Mouse (Mus musculus): Measurements from ENCODE around the gene Spsb1. TPM values are rescaled to one million over a fixed set of nuclear protein-coding genes. Genes with fewer than 3 reads are reported as not detected.

Spsb1 gene
- polyA plus RNA-seq, 1 experiment from 2014 or later = 7.7 TPM

DNA sequence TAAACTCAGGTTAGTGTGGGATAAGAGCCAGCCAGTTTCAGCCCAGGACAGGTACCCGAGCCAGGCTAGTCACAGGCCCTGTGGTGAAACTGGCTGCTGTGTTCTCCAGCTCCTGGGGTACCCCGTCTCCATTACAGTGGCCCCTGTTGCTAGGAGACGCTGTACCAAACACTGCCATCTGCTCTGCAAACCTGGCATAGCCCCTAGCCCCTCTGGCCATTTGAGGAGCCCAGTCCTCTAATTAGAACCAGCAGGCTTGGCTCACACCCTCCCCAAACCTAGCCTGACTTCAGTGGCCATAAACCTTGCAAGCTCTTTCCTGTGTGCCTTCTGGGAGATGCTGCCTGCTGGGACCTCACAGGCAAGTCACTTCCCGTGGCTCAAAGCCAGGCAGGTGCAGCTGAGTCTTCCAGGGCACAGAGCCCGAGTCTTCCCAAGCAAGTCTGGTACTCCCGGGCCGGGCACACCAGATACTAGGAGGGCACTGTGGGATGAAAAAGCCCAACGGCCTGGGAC, 78.8 kb downstream of the Spsb1 start:
- Histone ChIP-seq H3K27me3 (replicated peaks) (no peaks in the 10 kb centered on the region), H3K4me1 (peaks cover 41% of the 10 kb centered on the region), H3K4me3 (replicated peaks) (no peak overlapping the region), H3K4me2 (no peak overlapping the region), H3K9me3 (replicated peaks) (no peaks in the 10 kb centered on the region), H3K9ac (replicated peaks) (no peak overlapping the region), H3K36me3 (no peaks in the 10 kb centered on the region), H3K27ac (replicated peaks) (peak overlapping the region; percentile 56)
- 21% methylated on average over 8 of the region's 8 CpGs for WGBS
- peak; percentile 59; the same call in 1 of the 2 replicates for ATAC-seq (ENCODE audit: low FRiP score)

DNA sequence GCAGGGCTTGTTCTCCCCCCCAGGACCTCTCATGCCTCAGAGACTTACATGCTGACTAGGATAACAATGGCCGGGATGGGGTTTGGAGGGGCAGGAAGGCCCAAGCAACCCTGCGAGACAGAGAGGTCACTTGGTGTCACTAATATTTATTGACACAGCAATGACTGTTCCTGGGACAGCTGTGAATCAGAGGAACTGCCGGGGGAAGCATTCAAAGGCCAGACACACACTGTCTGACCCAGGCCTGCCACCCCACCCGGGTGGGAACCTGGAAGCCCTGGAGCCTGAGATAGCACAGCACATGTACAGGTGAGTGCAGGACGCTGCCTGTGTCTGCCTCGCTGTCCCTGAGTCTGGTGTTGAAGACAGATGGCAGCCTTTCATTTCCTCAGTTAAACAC, 79.5 kb downstream of the Spsb1 start:
- peaks cover 41% of the 10 kb centered on the region for H3K4me1 ChIP-seq
- H3K9ac ChIP-seq (replicated peaks) = no peak overlapping the region
- H3K9me3 ChIP-seq (replicated peaks) = no peaks in the 10 kb centered on the region
- no peak overlapping the region for H3K4me3 ChIP-seq (replicated peaks)
- no peak overlapping the region for H3K27ac ChIP-seq (replicated peaks)
- H3K36me3 ChIP-seq = no peaks in the 10 kb centered on the region
- no peaks in the 10 kb centered on the region for H3K27me3 ChIP-seq (replicated peaks)
- 30% methylated on average over 6 of the region's 6 CpGs for WGBS
- ATAC-seq (ENCODE audit: low FRiP score) = no peak
- H3K4me2 ChIP-seq = no peak overlapping the region

DNA sequence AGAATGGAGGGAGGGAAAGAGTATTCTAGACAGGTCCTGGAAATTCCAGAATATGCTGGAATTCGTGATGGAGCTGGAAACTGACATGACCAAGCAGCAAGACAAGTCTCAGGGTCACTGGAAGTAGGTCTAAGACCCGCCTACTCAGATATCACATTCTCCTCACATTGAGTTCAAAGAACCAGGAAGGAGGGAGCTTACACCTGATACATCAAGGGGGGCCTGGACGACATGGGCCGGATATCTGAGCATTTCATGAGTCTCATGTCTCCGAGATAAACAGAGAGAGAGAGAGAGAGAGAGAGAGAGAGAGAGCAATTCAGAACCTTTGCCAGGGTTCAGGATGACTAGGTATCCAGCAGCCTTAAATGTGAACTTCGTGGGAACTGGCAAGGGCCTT, 82.6 kb downstream of the Spsb1 start:
- Histone ChIP-seq H3K4me1 (peaks cover 29% of the 10 kb centered on the region), H3K27me3 (replicated peaks) (no peaks in the 10 kb centered on the region), H3K27ac (replicated peaks) (no peak overlapping the region), H3K9me3 (replicated peaks) (no peaks in the 10 kb centered on the region), H3K36me3 (no peaks in the 10 kb centered on the region), H3K9ac (replicated peaks) (no peak overlapping the region), H3K4me3 (replicated peaks) (no peak overlapping the region), H3K4me2 (no peak overlapping the region)
- 85% methylated on average over 6 of the region's 6 CpGs for WGBS
- no peak for ATAC-seq (ENCODE audit: low FRiP score)

DNA sequence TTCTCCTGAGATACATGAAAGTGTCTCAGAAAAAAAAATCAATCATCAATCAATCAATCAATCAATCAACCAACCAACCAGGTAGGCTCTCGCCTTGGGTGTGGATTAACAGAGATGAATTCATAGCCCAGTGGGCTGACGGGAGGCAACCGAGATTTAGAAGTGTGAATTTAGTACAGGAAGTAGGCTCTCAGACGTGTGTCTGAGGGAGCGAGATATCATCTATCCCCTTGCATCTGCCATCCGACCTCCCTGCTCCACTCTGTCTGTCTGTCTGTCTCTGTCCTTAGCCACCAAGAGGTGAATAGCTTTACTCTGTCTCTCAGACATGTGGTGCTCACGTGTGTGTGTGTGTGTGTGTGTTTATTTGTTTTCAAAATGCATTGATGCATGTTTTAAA, 83.3 kb downstream of the Spsb1 start:
- Histone ChIP-seq H3K4me1 (peaks cover 24% of the 10 kb centered on the region), H3K27me3 (replicated peaks) (no peaks in the 10 kb centered on the region), H3K36me3 (no peaks in the 10 kb centered on the region), H3K27ac (replicated peaks) (no peak overlapping the region), H3K4me2 (no peak overlapping the region), H3K4me3 (replicated peaks) (no peak overlapping the region), H3K9ac (replicated peaks) (no peak overlapping the region), H3K9me3 (replicated peaks) (no peaks in the 10 kb centered on the region)
- WGBS = 85% methylated on average over 7 of the region's 7 CpGs
- ATAC-seq (ENCODE audit: low FRiP score) = no peak

DNA sequence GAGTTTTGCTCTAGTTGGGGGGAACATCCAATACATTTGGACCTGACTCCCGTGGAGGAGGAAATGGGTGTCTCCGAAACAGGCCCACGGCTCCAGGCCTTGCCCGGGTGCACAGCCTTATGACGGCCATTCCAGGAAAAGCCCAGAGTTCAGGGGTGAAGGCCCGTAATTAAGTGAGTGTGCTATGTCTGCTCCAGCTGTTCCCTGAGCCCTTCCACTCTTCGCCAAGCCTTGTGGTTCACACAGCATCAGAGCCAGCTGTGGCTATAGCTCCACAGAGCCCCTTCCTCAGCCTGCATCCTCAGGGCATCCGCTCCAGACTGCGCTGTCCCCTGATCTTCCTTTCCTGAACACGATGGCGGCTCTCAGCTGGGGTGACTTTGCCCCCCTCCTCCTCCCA, 83.8 kb downstream of the Spsb1 start:
- Histone ChIP-seq H3K27ac (replicated peaks) (no peak overlapping the region), H3K27me3 (replicated peaks) (no peaks in the 10 kb centered on the region), H3K4me2 (no peak overlapping the region), H3K36me3 (no peaks in the 10 kb centered on the region), H3K9me3 (replicated peaks) (no peaks in the 10 kb centered on the region), H3K4me3 (replicated peaks) (no peak overlapping the region), H3K9ac (replicated peaks) (no peak overlapping the region), H3K4me1 (peaks cover 19% of the 10 kb centered on the region)
- ATAC-seq (ENCODE audit: low FRiP score) = no peak
- 78% methylated on average over 11 of the region's 11 CpGs for WGBS

DNA sequence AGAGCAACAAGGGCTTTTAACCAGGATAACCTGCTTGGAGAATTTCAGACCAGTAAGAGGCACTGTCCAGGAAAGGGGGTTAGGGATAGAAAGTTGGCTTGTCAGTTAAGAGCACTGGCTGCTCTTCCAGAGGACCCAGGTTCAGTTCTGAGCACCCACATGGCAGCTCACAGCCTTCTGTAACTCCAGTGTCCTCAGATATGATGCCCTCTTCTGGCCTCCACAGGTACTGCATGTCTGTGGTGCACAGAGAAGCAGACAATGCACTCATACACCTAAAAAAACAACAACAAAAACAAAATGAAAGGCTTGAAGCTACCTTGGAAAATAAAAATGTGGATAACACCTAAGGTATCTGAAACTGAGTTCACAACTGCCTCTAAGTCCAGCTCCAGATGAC, 84.4 kb downstream of the Spsb1 start:
- ATAC-seq (ENCODE audit: low FRiP score) = no peak
- no peak overlapping the region for H3K27ac ChIP-seq (replicated peaks)
- H3K9me3 ChIP-seq (replicated peaks) = no peaks in the 10 kb centered on the region
- H3K36me3 ChIP-seq = no peaks in the 10 kb centered on the region
- H3K4me2 ChIP-seq = no peak overlapping the region
- no peak overlapping the region for H3K4me3 ChIP-seq (replicated peaks)
- peaks cover 13% of the 10 kb centered on the region for H3K4me1 ChIP-seq
- H3K27me3 ChIP-seq (replicated peaks) = no peaks in the 10 kb centered on the region
- no peak overlapping the region for H3K9ac ChIP-seq (replicated peaks)

DNA sequence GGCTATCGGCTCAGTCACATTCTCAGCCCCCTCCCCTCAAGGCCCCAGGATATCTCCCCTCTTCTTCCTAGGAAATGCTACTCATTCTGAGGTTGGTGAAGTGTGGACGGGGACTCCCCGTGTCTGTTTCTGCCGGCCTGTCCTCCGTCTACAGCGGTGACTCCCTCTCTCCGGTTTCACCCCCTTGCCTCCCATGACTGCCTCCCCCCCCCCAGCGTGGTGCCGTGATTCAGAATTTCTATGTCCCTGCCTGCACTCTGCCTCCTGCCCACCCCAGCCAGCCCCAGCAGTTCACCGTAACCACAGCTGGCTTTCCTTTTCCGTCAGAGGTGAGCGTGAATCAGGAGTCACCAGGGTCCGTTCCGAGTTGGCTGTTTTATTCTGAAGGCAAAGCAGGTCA, 86.1 kb downstream of the Spsb1 start:
- no peak for ATAC-seq (ENCODE audit: low FRiP score)
- H3K27ac ChIP-seq (replicated peaks) = no peak overlapping the region
- 77% methylated on average over 12 of the region's 14 CpGs for WGBS
- no peaks in the 10 kb centered on the region; the same call in 1 of the 2 replicates for H3K4me1 ChIP-seq
- no peaks in the 10 kb centered on the region for H3K27me3 ChIP-seq (replicated peaks)
- H3K4me2 ChIP-seq = no peak overlapping the region
- no peak overlapping the region for H3K9ac ChIP-seq (replicated peaks)
- no peak overlapping the region for H3K4me3 ChIP-seq (replicated peaks)
- H3K9me3 ChIP-seq (replicated peaks) = no peaks in the 10 kb centered on the region
- no peaks in the 10 kb centered on the region for H3K36me3 ChIP-seq

DNA sequence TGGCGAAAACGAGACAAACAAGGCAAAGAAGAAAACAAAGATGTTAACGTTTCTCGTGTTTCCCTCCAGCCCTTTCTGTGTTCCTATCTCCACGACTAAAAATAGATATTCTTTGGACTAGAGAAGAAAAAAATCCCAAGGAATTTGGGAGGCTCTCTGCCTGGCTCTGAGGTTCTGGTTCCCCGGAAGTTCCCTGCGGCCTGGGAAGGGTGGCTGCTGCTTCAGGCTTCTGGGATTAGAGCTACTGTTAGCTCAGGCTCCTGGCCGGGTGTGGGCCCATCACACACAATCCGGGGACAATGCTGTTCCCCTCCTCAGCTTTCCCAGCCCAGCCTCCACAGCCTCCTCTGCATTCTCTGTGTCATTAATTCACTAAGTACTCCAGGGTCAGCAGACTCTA, 86.8 kb downstream of the Spsb1 start:
- Histone ChIP-seq H3K36me3 (no peaks in the 10 kb centered on the region), H3K9me3 (replicated peaks) (no peaks in the 10 kb centered on the region), H3K27me3 (replicated peaks) (no peaks in the 10 kb centered on the region), H3K4me1 (no peaks in the 10 kb centered on the region; the same call in 1 of the 2 replicates), H3K4me2 (no peak overlapping the region), H3K9ac (replicated peaks) (no peak overlapping the region), H3K27ac (replicated peaks) (no peak overlapping the region), H3K4me3 (replicated peaks) (no peak overlapping the region)
- 75% methylated on average over 9 of the region's 9 CpGs for WGBS
- no peak for ATAC-seq (ENCODE audit: low FRiP score)

DNA sequence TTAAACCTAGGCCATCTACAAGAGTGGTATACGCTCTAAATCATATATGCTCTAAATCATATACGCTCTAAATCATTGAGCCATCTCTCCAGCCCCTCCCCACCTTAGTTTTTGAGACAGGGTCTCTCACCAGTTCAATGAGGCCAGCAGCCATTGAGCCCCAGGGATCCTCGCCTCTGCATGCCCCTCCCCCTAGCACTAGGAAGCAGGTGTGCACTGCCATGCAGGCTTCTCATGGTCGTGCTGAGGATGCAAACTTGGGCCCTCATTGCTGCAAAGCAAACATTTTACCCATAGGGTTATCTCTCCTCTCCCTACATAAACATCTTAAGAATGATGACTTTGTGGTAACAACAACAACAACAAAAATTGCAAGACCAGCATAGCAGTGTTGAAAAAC, 87.5 kb downstream of the Spsb1 start:
- 62% methylated on average over 4 of the region's 4 CpGs for WGBS
- Histone ChIP-seq H3K9ac (replicated peaks) (no peak overlapping the region), H3K27me3 (replicated peaks) (no peaks in the 10 kb centered on the region), H3K9me3 (replicated peaks) (no peaks in the 10 kb centered on the region), H3K4me1 (no peaks in the 10 kb centered on the region; the same call in 1 of the 2 replicates), H3K36me3 (no peaks in the 10 kb centered on the region), H3K4me3 (replicated peaks) (no peak overlapping the region), H3K27ac (replicated peaks) (no peak overlapping the region), H3K4me2 (no peak overlapping the region)
- no peak for ATAC-seq (ENCODE audit: low FRiP score)

DNA sequence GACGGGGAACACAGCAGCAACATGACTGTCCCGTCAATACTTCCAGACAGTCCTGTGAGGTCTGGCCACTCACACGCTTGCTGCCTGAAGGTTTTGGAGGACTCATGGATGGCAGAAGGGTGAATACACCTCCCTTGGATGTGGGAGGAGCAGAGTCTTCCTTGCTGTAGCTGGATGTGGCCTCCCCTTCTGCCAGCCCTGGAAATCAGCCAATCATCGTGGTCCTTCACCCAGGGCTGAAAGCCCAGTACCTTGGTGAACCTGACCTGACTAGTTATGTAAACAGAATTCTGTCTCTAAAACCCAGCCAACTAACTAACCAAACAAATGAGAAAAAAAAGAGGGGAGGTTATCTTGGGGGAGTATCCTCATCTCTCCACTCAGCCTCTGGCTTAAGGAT, 90.4 kb downstream of the Spsb1 start:
- no peak overlapping the region for H3K4me3 ChIP-seq (replicated peaks)
- no peak overlapping the region for H3K27ac ChIP-seq (replicated peaks)
- no peaks in the 10 kb centered on the region for H3K9me3 ChIP-seq (replicated peaks)
- 85% methylated on average over 4 of the region's 4 CpGs for WGBS
- no peaks in the 10 kb centered on the region; the same call in 1 of the 2 replicates for H3K4me1 ChIP-seq
- H3K27me3 ChIP-seq (replicated peaks) = no peaks in the 10 kb centered on the region
- no peak for ATAC-seq (ENCODE audit: low FRiP score)
- H3K9ac ChIP-seq (replicated peaks) = no peak overlapping the region
- H3K4me2 ChIP-seq = no peak overlapping the region
- no peaks in the 10 kb centered on the region for H3K36me3 ChIP-seq

DNA sequence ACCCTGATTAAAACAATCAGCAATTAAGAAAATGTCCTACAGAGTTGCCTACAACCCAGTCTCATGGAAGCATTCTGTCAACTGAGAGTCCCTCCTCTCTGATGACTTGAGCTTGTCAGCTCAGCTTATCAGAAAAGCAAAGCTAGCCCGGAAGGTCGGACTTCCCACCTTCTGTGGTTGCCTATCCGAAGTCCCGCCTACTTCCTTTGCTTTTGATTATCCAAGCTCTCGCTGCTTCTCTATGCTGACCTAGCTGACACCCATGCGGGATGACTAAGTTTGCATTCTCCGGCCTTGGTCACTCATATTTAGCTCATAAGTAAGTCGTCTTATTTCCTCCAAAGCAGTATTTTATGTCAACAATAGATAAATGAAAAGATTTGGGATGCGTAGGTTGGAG, 91.3 kb downstream of the Spsb1 start:
- 85% methylated on average over 9 of the region's 9 CpGs for WGBS
- H3K4me3 ChIP-seq (replicated peaks) = no peak overlapping the region
- H3K4me1 ChIP-seq = no peaks in the 10 kb centered on the region; the same call in 1 of the 2 replicates
- no peak for ATAC-seq (ENCODE audit: low FRiP score)
- no peaks in the 10 kb centered on the region for H3K9me3 ChIP-seq (replicated peaks)
- H3K9ac ChIP-seq (replicated peaks) = no peak overlapping the region
- H3K27ac ChIP-seq (replicated peaks) = no peak overlapping the region
- no peaks in the 10 kb centered on the region for H3K27me3 ChIP-seq (replicated peaks)
- no peaks in the 10 kb centered on the region for H3K36me3 ChIP-seq
- H3K4me2 ChIP-seq = no peak overlapping the region

DNA sequence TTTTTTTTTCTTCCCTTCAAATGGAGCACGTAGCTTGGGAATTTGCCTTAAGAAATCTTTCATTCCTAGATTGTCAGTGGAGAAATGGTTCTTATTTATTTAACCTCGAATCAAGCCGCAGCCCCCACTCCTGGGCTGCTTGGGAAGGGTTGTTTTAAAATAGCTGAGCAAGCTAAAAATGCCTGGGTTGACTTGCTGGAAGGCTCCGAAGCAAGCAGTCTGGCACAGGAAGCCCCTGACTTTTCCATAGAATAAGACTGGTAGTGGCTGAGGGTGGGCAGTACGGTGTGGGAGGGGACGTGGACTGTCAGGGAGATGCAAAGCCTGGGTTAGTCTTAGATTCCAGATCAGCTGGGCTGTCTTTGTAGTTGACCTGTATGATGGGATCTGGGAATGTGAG, 94.5 kb downstream of the Spsb1 start:
- Histone ChIP-seq H3K9me3 (replicated peaks) (no peaks in the 10 kb centered on the region), H3K4me2 (no peak overlapping the region), H3K36me3 (no peaks in the 10 kb centered on the region), H3K4me3 (replicated peaks) (no peak overlapping the region), H3K9ac (replicated peaks) (no peak overlapping the region), H3K27me3 (replicated peaks) (no peaks in the 10 kb centered on the region), H3K27ac (replicated peaks) (no peak overlapping the region), H3K4me1 (peaks cover 22% of the 10 kb centered on the region)
- ATAC-seq (ENCODE audit: low FRiP score) = no peak
- 74% methylated on average over 6 of the region's 6 CpGs for WGBS

DNA sequence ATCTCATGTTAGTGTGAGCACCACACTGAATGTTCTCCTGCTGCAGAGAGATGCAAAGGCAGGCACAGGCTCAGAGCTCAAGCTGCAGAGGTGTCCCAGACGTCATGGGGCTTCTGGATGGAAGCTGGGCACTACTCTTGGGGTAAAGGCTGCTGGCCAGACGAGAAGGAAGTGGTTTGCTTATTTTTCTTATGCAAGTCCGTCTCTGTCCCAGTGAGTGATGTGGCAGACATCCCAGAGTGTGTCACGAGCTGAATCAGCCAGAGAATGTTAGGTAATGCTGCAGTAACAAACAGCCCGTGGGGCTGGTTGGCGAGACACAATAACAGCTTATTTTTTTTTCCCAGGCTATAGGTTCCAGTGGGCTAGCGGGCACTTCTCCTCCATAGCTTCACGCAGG, 96.3 kb downstream of the Spsb1 start:
- Histone ChIP-seq H3K9me3 (replicated peaks) (no peaks in the 10 kb centered on the region), H3K4me3 (replicated peaks) (no peak overlapping the region), H3K9ac (replicated peaks) (no peak overlapping the region), H3K4me2 (no peak overlapping the region), H3K36me3 (no peaks in the 10 kb centered on the region), H3K4me1 (peaks cover 39% of the 10 kb centered on the region), H3K27me3 (replicated peaks) (no peaks in the 10 kb centered on the region), H3K27ac (replicated peaks) (no peak overlapping the region)
- ATAC-seq (ENCODE audit: low FRiP score) = no peak
- WGBS = 71% methylated on average over 8 of the region's 8 CpGs

Data from neural tube, embryonic 15.5 days (tissue).